Mouse (Mus musculus): ENCODE measurements around the gene Cracr2a.

Cracr2a gene

DNA sequence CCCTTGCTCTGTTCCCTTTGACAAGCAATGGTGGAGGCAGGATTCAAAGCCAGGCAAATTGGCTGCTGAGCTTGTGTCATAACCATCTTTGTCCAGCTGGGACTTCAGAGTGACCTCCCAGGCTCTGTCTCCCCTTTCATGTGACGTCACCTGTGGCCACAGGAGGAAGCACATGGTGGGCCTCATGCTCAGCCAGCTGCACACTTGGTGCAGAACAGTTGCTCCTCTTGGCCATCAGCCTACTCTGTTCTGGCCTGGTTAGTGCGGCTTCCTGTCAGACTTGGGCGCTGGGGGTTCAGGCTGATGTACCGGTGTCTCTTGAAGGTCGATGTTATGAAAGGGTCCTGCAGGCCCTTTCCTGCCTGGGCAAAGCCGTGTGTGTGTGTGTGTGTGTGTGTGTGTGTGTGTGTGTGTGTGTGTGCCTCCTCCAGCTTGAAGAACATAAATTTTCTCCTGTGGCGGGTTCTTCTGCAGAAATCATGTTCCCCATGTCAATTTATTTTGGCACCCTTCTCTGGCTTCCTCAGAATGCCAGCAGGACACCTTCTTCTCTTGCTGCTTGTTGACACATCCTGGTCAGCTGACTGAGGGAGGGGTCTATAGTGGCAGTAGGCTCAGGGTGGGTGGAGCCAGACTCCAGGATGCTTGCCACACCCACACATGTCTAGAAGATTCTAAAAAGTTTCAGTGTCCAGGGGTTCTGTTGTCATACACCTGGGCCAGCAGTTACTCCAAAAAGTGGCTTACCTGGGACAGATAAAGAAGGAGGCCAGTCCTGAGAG, 5.0 kb downstream of the Cracr2a start:
- DNase-seq (ENCODE audit: low spot score) = peak; percentile 23

DNA sequence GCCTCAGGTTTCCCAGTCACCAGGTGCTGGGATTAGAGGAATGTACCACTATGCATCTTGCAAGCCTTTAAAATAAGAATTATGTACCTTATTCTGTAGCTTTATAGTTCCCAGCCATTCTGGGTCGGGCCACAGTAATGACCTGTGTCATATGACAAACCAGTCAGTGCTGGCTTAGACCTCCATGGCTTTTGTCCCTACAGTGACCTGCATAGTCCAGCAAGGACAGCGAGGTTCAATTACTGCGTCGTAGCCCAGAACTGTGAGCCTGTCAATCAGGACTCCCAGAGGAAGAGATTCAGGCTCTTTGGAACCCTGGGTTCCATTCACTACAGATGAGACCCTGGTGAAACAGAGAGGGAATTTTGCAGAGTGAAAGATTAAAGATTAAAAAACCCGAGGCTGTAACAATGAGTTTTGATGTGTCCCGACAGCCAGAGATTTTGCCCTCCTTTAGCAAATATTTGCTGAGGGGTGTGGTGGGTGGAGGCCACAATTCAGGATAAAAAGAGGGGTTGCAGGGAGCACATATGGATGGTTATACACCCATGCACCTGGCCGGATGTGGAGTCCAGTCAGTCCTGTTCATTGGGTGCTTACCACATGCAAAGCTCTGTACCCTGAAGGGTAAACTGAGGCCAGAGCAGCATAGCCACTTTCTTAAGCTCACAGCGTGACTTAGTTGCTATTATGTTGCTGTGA, 10.9 kb downstream of the Cracr2a start:
- DNase-seq (ENCODE audit: low spot score) = no peak

DNA sequence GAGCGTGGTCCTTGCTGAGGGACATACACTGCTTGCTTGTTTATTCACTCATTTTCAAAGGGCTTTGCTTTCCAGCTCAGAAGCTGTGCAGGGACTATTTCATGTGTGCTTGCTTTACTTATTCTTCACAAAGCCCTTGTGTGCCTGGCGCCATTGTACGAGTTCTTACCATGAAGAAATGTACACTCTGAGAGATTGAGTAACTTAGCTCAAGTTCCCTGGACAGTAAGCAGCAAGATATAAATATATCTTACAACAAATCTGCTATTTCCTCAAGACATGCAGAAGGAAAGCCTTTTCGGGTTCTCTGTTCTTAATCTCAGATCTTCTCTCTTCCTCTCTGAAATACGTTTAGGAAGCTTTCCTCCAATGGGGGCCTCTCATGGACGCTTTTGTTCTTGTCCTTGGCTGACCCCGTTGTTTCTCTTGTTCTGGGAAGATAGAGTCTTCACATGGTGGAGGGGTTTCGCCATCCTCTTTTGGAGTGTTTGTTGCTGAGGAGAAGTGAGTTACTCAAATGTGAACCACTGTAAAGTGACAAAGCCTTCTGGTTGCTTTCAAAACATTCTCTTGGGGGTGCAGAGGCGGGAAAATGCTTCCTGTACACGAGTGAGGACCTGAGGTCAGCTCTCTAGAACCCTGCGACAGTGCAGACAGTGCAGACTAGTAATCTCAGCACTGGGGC, 12.8 kb downstream of the Cracr2a start:
- no peak for DNase-seq (ENCODE audit: low spot score)

DNA sequence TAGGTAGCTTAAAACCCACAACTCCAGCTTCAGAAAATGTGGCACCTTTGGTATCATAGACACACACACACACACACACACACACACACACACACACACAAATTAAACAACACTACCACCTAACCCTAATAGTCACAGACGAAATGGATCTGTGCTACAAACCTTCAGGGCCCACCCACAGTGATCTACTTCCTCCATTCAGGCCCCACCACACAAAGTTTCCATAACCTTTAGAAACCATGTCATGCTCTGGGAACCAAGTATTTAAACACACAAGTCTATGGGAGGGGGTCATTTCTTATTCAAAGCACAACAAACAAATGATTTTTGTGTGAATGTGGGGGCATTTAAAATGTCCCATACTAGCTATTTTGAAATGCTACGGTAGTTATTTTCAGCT, 14.1 kb downstream of the Cracr2a start:
- no peak for DNase-seq (ENCODE audit: low spot score)

DNA sequence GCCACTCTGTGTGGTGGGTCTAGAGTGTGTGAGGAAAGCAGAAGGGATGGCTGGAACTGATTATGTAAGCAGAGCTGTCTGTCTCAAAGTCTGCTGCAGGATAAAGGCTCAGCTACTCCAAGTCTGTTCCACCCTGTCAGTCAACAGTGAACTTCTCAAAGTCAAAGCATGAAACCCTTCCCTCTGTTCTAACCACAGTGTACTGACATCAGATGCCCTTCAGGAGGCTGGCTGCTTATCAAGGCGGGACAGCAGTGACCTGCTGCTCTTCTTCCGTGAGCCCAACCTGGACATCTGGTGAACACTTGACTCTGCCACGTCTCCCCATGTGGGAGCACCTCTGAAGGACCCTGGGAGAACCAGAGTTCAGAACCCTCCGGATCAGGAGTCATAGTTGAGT, 16.6 kb downstream of the Cracr2a start:
- DNase-seq (ENCODE audit: low spot score) = no peak

DNA sequence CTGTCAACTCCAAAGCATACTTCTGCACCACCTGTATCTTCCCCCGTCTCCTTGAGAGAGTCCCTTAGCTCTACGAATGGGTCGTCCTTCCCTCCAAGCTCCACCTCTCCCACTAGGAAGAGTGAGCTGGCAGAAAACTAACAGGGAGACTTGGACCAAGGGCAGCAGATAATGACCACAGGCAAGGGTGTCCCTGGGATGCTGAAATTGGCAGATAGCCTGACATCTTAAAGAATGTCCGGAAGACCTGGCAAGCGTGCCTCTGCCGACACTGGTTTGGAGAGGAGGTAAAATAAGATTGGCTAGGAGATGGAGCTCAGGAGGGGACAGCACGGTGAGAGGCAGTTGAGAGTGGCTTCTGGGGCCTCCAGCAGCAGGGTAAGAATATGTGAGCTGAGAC, 17.2 kb downstream of the Cracr2a start:
- no peak for DNase-seq (ENCODE audit: low spot score)

DNA sequence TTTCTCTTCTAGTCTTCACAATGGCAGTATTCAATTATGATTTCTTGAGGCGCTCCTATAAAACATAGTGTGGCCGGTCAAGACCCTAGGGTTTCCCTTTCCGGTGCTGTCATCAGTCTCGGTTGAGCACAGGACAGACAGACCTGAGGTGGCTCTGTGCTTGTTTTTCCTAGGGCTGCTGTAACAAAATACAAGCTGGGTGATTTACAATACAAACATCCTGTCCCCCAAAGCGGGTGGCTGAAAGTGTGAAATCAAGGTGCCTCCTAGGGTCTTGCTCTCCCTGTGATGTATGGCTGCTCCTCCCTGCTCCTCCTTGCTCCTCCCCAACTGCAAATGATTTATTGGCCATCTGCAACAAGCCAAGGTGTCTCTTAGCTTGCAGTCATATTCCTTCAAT, 17.7 kb downstream of the Cracr2a start:
- DNase-seq (ENCODE audit: low spot score) = no peak

DNA sequence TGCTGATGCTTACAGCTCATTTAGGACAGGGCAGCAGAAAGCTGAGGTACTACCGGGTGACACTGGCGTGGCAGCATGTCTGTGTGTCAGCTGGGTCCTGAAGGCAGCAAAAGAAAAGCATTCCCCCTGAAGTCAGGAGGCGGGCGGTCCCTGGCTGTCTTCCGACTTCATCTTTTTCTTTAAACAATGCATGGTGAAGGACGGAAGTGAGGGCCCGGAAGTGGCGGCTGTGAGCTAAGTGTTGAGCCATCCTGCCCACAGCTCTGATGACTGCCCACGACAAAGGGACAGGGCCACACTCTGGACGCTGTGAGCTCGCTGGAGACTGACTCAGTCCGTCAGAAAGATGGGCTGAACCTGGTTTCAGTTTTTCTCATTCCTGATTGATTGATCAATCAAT, 20.8 kb downstream of the Cracr2a start:
- DNase-seq (ENCODE audit: low spot score) = no peak

DNA sequence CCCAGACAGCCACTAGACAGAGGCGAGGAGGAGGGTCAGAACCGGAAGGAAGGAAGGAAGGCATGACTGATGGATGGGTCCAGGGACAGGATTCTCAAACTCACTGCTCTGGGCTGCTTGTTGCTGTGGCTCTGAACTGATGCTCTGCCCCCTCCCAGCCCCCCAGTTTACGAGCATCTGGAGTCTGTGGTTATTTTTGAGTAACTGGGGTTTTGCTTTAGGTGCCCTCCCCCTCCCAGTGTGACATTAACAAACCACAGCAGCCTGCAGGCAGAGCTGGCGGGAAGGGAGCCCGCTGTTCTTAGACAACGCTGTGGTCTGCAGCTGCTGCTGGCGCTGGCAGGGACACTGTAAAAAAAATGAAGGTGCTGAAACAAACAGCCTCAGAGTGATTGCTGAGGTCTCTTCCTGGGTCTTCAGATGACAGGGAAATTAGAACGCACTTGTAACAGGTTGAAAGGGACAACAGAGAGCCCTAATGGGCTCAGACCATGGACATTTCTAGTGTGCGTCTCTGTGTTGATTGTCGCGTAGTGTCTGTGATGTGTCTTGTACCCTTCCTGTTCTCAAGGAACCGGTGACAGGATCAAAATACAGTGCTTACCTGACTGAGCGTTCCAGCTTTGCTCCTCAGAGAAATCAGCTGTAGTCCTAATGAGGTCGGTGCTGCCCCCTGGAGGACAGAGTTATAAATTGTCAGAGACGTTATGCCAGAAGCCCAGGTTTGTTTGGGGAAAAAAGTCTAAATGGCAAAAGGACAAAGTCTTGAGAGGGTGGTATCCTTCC, 21.4 kb downstream of the Cracr2a start:
- DNase-seq (ENCODE audit: low spot score) = peak; percentile 51

DNA sequence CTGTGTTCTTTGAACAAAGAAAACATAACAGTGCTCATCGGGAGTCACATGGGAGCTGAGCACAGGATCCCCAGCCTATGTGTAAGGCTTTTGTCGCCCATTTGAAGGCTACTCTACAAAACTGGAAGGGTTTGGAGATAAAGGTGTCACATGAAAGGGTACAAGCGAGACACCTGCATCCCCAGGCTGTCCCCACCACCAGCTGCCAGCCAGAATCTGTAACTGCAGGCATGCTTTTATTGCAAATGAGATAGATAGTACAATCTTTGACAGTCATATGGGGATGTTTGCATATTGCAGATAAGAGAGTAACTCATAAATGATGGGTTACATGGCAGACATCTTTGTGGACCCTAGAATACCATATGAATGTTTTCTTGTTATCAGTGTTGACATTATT, 30.3 kb downstream of the Cracr2a start:
- no peak for DNase-seq (ENCODE audit: low spot score)

DNA sequence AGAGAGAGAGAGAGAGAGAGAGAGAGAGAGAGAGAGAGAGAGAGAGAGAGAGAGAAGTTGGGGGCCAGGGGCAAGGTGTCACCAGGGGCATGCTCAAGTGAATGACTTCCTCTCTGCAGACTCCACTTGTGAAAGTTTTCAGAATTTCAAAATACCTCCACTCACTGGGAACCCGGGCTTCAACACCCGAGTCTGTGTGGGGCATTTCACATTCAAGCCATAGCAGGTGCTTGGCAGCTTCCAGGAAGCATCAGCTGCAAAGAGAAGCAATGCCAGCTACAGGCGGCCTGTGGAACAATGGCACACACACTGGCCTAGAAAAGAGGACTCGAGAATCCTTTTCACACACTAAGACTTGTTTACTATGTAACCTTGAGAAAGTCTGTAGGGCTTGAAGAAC, 32.3 kb downstream of the Cracr2a start:
- DNase-seq (ENCODE audit: low spot score) = no peak

DNA sequence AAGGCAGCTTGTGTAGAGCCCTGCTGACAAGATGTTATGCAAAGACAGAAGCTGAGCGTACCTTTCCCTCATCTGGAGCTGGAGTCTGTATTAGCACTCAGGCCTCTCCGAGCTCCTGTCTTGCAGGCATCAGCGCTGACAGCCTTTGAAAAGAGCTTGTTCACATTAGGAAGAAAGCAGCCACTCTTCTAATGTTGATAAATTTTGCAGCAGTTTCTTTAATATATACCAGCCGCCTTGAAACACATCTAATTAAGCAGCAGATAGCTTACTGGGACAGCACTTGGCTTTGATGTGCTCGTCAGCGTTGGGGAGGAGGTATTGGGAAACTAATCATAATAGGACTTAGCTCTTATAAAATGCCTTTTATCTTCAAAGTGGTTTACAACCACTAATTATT, 38.1 kb downstream of the Cracr2a start:
- DNase-seq (ENCODE audit: low spot score) = no peak

DNA sequence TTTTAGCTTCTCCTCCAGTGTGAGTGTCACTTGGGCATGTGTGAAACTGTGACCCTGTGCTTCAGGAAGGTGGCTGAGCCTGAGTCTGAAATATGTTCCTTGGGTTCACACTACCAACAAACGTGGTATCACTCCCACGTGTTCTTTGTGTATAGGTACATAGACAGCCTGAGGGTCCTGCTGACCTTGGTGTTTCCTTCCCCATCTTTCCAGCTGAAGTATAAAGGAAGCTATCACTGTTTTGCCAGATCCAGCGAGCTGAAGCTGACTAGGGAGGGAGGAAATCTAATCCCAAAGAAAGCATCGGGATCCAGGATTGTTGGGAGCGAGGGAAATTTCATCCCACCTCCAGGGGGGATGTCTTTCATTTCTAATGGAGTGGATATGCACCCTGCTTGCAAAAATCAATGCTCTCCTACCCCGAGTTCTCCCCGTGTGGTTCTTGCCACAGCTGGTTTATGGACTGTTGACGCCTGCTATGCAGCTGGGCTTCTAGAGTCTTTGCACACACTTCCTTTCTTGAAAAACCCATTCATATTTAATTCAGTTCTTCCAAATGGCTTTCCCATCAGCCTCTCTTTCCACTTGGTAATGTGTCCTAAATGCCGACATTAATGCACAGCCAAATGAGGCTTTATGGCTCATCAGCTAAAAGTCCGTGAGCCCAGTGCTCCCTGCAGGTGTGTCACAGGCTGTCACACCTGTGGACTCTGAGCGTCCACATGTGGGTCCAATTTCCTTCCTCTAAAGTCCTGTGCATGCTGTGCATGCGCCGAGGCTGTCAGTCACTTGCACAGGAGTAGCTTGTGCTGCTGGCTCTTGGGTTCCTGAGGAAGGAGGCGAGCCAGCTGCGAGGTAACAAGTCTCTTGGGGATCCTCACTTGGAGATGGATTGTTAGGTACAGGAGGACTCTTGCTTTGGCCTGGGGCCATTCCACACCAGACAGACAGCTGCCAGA, 44.2 kb downstream of the Cracr2a start:
- no peak for DNase-seq (ENCODE audit: low spot score)

DNA sequence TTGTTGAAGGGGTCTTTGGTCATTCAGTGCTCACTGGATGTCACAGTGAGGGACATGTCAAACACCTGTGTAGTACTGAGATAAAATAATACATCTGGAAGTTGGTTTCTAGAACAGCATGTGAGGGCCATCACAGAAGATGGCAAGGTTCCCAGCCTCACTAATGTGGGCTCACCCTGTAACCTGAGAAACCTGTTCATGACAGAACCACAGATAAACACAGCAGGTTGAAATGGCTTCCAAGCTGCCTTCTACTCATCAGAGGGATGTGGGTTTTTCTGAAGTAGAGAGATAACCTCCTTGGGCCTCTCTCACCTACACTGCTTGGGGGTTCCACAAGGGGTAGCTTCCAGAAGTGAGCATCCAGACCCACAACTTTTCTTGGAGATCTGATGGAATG, 48.5 kb downstream of the Cracr2a start:
- no peak for DNase-seq (ENCODE audit: low spot score)

DNA sequence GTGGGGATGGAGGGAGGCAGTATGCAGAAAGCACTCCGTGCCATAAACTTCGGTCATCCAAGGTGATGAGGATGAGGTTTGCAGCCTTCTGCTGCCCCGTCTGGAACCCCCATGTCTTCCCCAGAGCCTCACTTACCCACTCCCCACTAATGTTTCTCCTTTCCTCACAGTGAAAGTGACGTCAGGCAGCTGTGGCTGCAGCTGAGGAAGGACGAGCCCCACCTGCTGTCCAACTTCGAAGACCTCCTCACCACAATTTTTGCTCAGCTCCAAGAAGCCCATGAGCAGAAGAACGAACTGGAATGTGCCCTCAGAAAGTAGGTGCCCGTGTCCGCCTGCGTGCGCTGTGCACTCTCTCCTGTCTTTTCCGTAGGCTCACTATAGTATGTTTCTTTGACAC, 50.1 kb downstream of the Cracr2a start:
- DNase-seq (ENCODE audit: low spot score) = no peak

DNA sequence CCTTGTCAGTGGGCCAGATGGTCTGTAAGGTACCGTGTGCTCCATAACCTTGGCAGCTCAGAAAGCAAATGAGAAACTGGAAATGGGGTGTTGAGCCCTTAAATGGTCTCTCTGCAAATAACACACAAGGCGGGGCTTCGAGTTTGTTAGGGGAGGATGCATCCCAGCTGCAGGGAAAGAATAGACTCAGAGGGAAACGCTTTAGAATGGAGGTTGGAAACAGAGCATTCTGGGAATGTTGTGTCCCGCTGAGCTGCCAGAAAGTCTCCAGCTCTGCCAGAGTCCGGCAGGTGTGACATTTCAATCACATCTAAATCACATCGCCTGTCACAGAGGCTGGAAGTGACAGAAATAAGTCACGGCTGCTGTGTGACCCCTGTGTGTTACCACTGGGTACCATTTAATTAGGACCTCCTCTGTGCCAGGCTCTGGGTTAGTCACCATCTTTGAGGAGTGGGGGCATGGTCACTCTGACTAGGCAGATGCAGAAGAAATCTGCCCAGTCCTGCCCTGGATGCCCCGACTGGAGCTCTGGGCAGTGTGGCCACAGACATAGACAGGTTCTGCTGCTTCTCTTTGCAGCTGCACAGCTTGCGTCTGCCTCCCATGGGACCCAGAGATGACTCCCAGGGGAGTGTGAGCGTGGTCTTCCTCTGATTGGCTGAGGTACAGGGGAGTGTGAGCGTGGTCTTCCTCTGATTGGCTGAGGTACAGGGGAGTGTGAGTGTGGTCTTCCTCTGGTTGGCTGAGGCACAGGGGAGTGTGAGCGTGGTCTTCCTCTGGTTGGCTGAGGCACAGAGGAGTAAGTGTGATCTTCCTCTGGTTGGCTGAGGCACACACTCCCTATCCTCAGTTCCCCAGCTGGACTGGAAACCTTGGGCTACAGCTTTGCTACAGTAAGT, 53.2 kb downstream of the Cracr2a start:
- DNase-seq (ENCODE audit: low spot score) = peak; percentile 60

DNA sequence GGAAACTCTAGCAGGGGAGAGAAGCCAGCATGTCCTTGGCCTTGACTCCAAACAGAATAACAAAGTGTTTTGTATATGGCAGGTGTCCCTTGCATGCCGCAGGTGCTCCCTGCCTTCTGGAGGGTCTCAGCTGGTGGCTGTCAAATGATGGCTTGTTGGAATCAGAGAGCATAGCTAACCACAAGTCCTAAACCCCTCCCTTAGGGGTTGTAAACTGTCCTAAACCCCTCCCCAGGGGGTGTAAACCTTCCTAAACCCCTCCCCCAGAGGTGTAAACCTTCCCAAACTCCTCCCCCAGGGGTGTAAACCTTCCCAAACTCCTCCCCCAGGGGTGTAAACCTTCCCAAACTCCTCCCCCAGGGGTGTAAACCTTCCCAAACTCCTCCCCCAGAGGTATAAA, 55.5 kb downstream of the Cracr2a start:
- peak; percentile 30 for DNase-seq (ENCODE audit: low spot score)

DNA sequence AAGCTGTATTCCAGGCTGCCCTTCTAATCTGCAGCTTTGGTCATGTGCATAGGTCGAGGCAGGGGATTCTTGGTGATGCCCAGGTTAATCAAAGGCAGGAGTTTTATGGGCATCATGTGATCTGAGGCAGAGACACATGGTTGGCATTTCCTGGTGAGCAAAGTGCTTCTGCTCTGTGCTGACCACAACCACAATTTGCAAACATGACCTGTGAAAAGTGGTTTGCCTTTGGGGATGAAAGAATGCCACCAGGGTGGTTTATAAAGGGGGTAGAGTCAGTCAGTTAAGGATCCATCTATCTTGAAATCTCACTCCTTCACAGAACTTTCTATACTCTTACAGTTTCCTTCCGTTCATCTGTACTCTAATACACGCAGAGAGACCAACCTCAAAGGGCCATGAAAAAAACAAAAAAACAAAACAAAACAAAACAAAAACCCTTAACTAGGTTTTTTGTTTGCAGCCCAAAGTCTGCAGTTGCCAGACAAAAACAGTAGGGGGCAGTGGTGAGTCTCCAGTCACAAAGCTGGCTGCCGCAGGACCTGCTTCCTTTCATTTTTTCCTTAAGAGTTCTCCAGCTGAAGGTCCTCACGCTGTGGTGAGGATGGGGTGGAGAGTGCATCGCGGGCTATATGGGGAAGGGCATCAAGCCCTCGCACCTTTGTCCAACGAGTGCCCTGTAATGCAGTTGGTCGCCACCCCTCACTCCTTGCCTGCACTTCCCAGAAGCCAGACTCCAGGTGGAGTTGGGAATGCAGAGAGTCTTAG, 56.3 kb downstream of the Cracr2a start:
- peak; percentile 17 for DNase-seq (ENCODE audit: low spot score)

DNA sequence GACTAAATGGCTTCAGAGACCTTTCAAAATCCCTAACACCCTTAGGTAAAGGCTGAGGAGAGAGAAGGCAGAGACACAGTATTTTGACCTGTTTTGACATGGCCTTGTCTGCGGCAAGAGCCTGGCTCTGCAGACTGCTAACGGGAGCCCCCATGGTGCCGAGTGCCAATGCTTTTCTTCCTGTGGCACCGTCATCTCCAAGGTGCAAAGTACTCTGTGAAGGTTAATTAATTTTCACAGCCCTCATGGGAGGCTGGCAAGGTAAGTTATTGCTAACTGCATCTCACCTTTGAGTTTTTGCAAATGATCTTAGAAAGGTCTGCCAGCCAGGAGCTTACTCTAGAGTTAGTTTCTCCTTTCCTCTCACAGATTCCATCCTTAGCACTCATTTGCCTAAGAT, 57.5 kb downstream of the Cracr2a start:
- no peak for DNase-seq (ENCODE audit: low spot score)
